Mouse (Mus musculus): Measurements from ENCODE around the gene Poc1b. TPM values are rescaled to one million over a fixed set of nuclear protein-coding genes. Genes with fewer than 3 reads are reported as not detected.

Gene Poc1b
- polyA plus RNA-seq (2021; fragmentation: Nextera tagmentation): 1.9 and 3.0 TPM in 2 replicates
- long read RNA-seq, experiment 1, transcript Poc1b-204 (11 exons, 3,449 nt): major isoform, 9 of 15 reads
- long read RNA-seq, experiment 1, partial matches to known transcripts: 2 of 15 reads
- long read RNA-seq, experiment 1, other reads (novel, unspliced or antisense): 4 of 15 reads
- long read RNA-seq, experiment 2, partial matches to known transcripts: 0 of 2 reads
- long read RNA-seq, experiment 2, other reads (novel, unspliced or antisense): 0 of 2 reads

GRCm38 (mm10) chr10:99106703-99107631, at the start of gene Poc1b:
TSS of gene Poc1b (plus strand) at chr10:99107036.

DNA sequence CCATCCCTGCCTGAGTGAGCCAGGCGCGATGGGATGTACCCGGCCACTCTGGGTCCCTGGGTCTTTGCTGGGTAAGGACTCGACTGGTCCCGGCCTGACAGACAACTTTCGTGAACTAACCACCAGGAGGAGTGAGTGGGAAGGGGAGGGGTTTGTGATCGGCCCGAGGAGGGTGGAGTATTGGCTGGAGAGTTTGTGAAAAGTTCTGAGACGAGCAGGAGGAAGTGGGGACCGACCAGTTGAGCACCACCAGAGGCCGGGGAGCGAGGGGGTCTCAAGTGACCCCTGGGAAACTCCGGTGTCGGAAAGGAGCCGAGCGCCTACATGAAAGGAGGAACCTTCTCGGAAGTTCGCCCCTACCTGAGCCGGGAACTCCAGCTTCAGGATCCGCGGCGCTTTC, 1.1 kb downstream of the Poc1b start, which contains the start of gene Galnt4:
Gene Galnt4, plus strand, starts transcription at position 196 of the 400 bp plus-strand sequence.

GRCm38 (mm10) chr10:99126225-99126624, 19.4 kb downstream of the Poc1b start, which contains the start of gene Phxr2:
TSS of gene Phxr2 (minus strand) at chr10:99126325.

Other genes with a start within 250 kb of the Poc1b start
- 494 and 506 TPM in 2 replicates for gene Atp2b1, start 192.6 kb upstream of the Poc1b start, polyA plus RNA-seq (2021; fragmentation: Nextera tagmentation)
- gene Galnt4, start 1.1 kb downstream of the Poc1b start, polyA plus RNA-seq (2021; fragmentation: Nextera tagmentation): 0.67 and 0.72 TPM in 2 replicates
- gene Phxr2, start 19.3 kb downstream of the Poc1b start, polyA plus RNA-seq (2021; fragmentation: Nextera tagmentation): not detected in 2 replicates
- 45.6 and 54.6 TPM in 2 replicates for gene Dusp6, start 156.2 kb downstream of the Poc1b start, polyA plus RNA-seq (2021; fragmentation: Nextera tagmentation)

Measured in left cerebral cortex, adult 6 months (tissue).